Mouse (Mus musculus): ENCODE results near the gene Smcr8. TPM values are rescaled to one million over a fixed set of nuclear protein-coding genes. Genes with fewer than 3 reads are reported as not detected.

Gene Smcr8
- total RNA-seq (2021) = 10 to 100 TPM; 22.1 to 23.6 TPM
- long read RNA-seq, partial matches to known transcripts = 0 of 5 reads
- long read RNA-seq, other reads (novel, unspliced or antisense) = 5 of 5 reads

DNA sequence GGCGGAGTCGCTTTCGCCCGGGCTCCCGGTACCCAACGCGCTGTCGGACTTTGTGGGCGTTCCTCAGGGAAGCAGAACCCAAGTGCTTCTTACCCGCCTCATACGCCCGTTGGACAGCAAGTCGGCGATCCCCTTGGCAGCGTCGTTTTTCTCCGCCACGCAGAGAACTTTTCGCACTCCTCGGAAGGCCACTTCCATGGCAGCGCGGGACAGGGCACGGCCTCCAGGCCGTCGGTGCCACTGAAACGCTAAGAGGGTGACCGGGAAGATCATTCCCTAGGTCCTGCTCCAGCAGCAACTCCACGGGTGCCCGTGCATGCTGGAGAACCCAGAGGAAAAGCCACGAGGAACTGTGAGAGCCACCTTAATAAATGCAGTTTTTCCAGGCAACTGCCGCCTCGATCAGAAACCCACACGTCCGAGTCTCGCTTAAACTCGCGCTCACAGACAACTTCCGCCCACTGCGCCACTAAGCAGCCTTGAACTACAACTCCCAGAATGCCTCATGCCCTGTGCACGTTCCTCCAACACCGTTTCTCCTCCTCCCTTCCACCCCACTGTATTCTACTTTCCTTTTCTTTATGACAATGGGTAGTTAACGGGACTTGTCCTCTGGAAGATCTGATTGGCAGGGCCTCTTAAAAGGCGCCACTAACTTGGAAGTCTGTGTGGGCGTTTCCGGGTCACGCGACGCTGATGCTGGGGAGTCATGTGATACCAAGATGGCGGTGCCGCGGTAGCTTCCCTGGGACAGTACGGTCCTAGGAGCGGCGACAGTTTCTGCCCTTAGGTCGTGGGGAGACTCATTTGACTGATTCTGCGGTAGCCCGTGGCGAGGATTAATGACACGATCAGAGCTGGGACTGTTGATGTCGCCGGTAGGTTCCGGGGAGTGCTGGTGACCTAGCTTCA is at the start of gene Smcr8, which contains the start of gene Top3a:
TSS of gene Smcr8 (plus strand) at position 696 of the 912 bp plus-strand sequence.
TSS of gene Top3a (minus strand) at position 537 of the 912 bp plus-strand sequence.
- DNase-seq (ENCODE audit: low spot score in 2 of 2) = peak; percentile 79 to 83

DNA sequence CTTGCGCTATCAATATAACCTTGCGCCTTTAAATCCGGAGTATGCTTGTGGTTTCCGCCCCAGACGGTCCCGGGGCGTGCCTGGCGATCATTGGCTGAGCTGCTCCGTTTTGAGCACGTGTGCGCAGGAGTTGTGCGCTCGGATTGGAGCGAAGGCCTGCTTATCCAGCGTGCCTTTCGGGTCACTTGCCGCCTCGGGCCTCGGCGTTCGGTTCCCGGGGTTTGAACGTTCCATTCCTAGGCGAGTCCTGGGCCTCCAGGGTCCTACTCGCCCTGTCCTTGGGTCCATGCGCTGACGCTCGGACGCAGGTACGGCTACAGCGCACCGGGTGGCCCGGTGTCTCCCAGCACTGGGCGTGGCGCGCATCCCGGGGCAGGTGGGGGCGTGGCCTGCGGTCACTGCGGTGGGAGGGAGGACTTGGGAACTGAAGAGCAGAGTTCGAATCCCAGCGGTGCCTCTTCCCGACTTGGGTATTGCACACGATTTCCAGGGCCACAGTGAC is 49.0 kb upstream of the Smcr8 start, which contains the start of gene Mief2:
TSS of gene Mief2 (plus strand) at position 139 of the 502 bp plus-strand sequence.
- peak; percentile 90 to 93 for DNase-seq (ENCODE audit: low spot score in 2 of 2)

DNA sequence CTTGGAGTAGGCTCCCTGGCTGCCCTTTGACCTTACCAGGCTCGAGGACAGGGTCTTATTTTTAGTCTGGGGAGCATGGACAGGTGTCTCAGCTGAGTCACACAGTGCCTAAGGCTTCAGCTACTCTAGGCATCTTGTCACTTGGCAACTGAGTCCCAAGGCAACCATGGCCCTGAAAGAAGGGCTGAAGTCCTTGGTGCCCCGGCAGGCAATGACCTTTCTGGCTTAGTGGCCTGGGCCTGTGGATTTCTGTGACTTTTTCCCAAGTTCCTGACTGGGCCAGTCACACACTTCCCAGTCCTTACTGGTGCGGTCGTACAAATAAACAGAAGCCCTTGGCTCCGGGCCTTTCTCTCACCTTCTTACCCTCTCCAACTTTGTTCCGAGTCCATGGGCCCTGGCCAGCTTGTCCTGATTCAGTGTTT is 48.1 kb upstream of the Smcr8 start:
- peak in 1 of 2 experiments; percentile 5 for DNase-seq (ENCODE audit: low spot score in 2 of 2)

DNA sequence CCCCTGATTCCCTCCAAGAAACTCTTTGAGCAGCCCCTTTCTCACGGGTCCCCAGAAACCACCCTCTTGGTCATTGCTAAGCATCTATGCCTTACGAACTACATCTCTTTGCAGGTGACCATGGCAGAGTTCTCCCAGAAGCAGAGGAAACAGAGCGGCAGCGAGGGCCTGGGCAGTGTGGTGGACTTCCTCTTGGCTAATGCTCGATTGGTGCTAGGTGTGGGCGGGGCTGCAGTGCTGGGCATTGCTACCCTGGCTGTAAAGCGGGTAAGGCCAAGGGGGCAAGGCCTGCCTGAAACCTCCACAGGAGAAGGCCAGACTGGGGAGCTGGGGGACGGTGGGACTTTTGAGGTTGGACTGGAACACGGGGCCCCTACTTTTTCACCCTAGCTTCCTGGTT is 47.2 kb upstream of the Smcr8 start:
- DNase-seq (ENCODE audit: low spot score in 2 of 2) = peak in 1 of 2 experiments; percentile 3

DNA sequence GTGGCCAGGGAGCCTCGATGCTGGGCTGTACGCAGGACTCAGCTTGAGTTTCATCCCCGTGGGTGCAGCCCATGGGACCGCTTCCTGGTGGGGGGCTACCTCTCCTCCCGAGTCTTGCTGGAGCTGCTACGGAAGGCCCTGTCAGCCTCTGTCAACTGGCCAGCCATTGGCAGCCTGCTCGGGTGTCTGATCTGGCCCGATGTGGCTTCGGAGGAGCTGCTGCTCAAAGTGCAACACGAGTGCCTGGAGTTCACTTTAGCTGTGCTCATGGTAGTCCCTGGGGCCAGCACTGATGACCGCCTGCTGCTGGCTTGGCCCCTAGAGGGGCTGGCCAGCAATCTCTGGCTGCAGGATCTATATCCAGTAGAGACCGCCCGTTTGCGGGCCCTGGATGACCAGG is 46.1 kb upstream of the Smcr8 start:
- peak in 1 of 2 experiments; percentile 3 for DNase-seq (ENCODE audit: low spot score in 2 of 2)

DNA sequence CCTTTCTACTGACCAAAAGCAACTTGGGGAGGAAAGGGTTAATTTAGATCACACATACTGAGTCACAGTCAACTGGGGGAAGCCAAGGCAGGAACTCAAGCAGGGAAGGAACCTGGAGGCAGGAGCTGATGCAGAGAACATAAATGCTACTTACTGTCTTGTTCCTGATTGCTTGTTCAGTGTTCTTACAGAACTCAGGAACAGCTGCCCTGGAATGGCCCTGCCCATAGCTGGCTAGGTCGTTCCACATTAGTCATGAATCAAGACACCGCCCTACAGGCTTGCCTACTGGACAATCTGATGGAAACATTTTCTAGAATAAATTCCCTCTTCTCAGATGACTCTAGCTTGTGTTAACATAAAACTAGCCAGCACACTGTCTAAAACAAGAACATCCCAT is 43.1 kb upstream of the Smcr8 start:
- no peak for DNase-seq (ENCODE audit: low spot score in 2 of 2)

DNA sequence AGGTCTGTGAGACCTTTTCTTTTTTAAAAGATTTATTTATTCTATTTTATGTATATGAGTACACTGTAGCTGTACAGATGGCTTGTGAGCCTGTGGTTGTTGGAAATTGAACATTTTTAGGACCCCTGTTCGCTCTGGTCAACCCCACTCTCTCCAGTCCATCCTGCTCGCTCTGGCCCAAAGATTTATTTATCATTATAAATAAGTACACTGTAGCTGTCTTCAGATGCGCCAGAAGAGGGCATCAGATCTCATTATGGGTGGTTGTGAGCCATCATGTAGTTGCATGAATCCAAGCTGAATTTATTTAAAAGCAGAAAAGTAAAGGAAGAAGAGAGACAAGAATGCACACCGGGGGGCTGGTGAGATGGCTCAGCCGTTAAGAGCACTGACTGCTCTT is 42.1 kb upstream of the Smcr8 start:
- DNase-seq (ENCODE audit: low spot score in 2 of 2) = no peak

DNA sequence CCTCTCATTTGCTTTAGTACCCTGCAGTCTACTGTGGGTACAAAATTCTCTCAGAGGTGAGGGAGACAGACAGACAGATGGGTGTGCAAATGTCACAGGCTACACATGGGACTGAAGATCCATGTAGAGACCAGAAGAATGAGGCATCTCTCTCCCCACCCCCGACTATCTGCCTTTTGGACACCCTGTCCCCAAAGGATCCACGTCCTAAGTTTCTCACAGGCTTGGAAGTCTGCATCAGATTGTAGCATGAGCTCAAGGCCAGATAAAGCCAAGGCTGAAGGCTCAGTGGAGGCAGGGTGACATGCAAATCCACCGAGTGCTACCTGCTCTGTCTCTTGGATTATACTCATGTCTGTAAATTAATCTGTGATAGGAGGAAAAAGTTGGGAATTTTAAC is 40.8 kb upstream of the Smcr8 start:
- DNase-seq (ENCODE audit: low spot score in 2 of 2) = no peak

DNA sequence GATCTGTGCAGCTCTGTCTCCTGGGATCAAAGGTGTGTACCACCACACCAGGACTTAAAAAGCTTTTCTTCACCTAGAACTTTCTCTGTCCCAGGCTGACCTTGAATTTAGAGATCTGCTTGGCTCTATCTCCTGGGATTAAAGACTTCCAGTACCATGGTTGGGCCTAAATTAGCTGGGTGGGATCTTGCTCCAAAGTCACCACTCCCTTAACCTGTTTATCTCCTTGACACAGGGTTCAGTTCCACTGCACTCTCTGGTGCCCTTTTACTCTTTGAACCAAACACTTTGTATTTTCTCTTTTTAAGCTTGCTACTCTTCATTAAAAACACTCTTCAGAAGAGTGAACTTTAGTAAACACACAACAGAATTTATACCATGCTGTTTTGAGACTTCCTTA is 39.9 kb upstream of the Smcr8 start:
- no peak for DNase-seq (ENCODE audit: low spot score in 2 of 2)

DNA sequence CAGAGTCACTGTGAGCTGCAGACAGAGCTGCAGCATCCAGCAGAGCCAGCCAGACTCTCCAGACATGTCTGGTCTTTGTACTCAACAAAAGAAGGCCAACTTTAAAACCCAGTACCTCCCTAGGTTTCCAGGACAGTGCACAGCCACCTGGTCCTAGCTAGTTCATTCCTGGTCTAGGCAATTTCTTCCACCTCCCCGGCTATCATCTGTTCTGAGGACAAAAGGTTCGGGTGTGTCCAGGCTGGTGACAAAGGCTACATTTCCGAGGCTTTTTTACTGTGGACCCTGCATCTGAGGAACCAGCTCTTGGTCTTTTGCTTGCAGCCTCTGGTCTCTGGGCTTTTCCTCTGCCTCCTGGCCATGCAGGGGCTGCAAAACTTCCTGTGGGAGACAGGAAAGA is 37.0 kb upstream of the Smcr8 start:
- DNase-seq (ENCODE audit: low spot score in 2 of 2) = no peak

DNA sequence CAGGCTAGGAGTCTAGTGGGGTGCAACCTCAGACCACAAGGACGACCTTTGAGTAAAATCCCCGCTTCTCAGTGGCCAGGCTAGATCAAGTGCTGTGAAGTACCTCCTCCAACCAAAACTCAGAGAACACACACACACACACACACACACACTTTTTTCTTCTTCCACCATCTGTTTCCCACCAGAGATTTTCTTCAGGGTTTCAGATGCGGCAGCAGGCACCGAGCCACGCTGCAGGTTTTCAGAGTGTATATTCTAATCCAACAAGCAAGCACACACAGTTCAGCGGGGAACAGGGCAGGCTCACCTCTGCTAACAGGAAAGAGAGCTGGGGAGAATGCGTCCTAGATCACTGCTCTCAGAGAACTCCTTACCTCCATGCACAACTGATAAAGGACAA is 21.8 kb upstream of the Smcr8 start:
- DNase-seq (ENCODE audit: low spot score in 2 of 2) = no peak

DNA sequence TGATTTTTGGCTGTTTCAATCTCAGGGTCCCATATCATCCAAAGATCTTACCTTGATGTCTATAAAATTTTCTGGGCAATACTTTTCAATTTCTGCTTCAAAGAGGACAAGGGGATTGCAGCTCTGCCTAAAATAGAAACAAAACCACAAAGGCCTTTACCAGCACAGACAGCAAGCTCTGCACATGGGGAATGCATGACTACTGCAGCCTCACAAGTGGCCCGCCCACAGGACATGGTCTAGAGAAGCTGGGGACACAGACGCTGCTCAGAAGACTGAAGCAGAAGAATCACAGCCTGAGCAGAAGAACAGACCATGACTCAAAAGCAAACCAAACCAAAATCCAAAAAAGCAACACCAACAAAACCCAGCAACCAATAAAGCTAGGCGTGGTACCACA is 15.6 kb upstream of the Smcr8 start:
- DNase-seq (ENCODE audit: low spot score in 2 of 2) = no peak

DNA sequence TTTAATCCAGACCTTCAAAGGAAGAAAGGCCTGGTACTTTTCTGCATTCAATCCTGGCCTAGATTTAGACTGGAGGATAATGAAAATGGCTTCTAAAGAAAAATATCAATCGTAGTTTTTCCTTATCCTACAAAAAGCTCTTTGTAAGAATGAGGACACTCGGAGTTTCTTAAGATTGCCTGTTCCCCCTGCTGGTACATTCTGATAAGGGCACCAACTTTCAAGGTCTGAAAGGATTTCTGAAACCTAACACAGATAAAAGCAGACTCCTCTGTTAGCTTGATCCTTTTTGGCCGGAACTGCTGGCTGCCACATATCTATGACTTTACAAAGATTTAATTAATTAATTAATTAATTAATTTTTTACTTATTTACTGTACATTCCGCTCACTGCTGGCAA is 10.4 kb upstream of the Smcr8 start:
- DNase-seq (ENCODE audit: low spot score in 2 of 2) = no peak

DNA sequence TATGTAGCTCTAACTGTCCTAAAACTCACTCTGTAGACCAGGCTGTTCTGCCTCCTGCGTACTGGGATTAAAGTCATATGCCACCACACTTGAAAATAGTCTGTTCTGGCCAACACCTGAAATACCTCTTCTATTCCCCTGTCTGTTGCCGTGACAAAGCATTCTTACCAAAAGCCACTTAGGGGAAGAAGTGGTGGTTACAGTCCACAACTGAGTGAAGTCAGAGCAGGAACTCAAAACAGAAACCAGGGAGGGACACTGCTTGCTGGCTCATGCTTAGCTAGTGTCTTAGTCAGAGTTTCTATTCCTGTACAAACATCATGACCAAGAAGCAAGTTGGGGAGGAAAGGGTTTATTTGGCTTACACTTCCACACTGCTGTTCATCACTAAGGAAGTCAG is 8.0 kb upstream of the Smcr8 start:
- DNase-seq (ENCODE audit: low spot score in 2 of 2) = no peak

DNA sequence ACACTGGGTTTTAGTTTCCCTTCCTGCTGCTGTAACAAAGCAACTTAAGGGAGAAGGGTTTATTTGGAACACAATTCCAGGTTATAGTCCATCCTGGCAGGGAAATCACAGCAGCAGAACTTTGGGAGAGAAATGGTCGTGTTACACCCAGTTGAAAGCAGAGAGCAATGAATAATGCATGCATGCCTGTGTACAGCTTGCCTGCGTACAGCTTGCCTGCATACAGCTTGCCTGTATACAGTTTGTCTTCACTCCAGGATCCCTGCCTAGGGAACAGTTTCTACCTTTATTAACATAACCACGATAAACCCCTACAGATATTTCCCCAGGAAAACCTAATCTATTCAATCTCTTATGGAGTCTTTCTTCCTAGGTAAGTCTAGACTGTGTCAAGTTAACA is 6.5 kb upstream of the Smcr8 start:
- no peak for DNase-seq (ENCODE audit: low spot score in 2 of 2)

DNA sequence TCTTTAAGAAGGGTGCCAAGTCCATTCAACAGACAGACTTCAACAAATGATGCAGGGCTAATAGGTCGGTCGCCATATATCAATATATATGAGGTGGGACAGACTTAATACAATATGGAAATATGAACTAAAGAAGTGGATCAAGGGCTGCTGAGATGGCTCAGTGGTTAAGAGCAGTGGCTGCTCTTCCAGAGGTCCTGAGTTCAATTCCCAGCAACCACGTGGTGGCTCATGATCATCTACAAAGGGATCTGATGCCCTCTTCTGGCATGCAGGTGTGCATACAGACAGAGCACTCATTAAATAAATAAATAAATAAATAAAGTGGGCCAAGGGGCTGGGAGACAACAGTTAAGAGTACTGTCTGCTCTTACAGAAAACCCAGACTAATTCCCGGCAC is 5.2 kb upstream of the Smcr8 start:
- DNase-seq (ENCODE audit: low spot score in 2 of 2) = no peak

DNA sequence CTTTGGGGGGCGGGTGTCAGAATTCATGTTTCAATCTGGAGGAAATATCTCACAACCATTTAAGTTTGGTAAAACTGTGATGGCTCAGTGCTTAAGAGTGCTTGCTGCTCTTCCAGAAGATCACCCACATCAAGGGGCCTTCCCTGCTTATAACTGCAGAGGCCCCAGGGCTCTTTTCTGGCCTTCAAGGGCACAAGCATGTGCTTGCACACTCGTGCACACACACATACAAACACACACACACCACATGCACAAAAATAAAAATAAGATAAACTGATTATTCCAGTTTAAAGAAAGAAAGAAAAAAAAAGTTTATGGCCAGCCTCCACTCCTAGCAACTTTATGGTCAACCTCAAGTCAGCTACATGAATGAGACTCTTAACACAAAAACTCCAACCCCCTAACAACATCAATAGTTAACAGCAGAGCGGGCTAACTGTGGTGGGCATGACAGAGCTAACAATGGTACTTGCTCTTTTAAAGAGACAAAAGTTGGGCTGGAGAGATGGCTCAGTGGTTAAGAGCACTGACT is 3.1 kb upstream of the Smcr8 start:
- DNase-seq (ENCODE audit: low spot score in 2 of 2) = no peak

DNA sequence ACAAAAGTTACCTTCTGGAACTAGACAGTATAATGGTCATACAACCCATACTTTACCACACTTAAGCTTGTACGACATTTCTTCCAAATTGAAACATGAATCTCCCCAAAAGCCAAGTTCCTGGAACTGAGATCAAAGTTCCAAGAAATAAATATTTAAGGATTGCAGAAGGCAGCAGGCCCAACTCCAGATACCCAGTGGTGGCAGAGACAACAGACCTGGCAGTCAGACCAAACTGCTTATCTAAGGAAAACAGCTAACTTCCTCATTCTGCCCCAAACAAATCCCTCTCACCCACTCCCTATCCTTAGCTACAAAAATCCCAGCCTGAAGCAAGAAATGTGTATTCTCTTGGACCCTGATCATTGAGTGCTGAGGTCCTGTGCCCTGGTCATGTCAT is 2.5 kb upstream of the Smcr8 start:
- no peak for DNase-seq (ENCODE audit: low spot score in 2 of 2)

DNA sequence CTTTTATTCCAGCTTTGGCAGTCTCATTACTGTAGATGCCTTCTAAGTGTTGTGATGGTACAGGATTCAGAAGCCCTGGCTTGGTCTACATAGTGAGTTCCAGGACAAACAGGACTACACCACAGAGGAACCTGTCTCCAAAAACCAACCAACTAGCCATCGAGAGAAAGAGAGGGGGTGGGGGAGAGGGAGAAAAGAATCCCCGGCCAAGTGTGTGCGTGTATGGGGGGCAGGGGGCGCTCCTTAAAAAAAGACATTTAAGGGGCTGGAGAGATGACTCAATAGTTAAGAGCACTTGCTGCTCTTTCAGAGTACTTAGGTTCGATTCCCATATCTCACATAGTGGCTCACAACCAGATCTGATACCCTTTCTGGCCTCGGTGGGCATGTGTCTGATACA is 1.7 kb upstream of the Smcr8 start:
- DNase-seq (ENCODE audit: low spot score in 2 of 2) = no peak

DNA sequence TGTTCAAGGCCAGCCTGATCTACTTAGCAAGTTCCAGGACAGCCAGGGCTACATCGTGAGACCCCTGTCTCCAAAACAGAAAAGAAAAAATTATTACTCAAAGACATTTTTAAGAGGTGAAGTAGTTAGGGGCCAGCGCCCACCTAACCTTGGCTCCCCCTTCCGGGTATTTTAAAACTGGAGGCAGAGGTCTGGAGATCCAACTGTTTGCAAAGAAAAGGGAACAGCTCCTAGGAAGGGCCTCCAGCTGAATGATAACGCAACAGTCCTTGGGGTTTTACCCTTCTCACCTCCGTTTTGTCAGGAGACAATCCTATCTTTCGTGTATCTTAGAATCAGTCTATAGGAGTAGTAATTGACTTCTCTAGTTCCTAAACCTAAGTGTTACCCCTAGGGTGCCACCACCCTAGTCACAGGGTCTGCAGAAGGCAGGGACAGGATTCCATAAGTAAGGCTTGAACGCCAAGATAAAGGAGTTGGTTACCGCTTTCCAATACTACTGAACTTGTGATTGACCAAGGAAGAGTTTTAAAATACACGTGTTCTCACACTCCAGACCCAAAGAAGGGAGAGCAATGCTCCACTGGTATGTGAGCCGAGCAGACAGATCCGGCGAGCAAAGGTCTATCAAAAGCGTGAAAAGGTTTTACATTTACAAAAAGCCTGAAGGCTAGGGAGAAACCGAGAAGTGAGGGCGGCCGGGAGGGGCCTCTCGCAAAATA is 1.1 kb upstream of the Smcr8 start:
- DNase-seq (ENCODE audit: low spot score in 2 of 2) = no peak

DNA sequence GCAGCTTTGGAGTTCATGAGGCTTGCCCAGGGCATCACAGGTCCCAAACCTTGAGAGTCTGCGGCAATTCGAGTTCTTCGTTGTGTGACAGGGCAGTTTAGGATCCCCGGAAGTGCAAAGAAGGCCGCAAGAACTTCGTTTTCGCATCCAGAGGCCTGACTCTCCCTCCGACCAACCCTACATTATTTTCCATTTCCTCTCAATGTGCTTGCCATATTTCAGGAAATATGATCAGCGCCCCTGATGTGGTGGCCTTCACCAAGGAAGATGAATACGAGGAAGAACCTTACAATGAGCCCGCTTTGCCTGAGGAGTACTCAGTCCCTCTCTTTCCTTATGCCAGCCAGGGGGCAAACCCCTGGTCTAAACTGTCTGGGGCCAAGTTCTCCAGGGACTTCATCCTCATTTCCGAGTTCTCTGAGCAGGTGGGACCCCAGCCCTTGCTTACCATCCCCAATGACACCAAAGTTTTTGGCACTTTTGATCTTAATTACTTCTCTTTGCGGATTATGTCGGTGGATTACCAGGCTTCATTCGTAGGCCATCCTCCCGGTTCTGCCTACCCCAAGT is 562 bp downstream of the Smcr8 start:
- DNase-seq (ENCODE audit: low spot score in 2 of 2) = no peak

All from layer of hippocampus, postnatal 10 days (tissue).